Mouse (Mus musculus): ENCODE results near the gene Nod1.

Gene Nod1

GRCm38 (mm10) chr6:54972111-54972928, at the start of gene Nod1:
Nod1 (minus strand) TSS chr6:54972612.
- DNase-seq (ENCODE audit: low spot score in 2 of 2): peak; percentile 37 to 44

- no peak for DNase-seq (ENCODE audit: low spot score in 2 of 2)
Observed at GRCm38 (mm10) chr6:55021806-55022205, 49.4 kb upstream of the Nod1 start.

GRCm38 (mm10) chr6:55018417-55018816, 46.0 kb upstream of the Nod1 start:
- DNase-seq (ENCODE audit: low spot score in 2 of 2): no peak

GRCm38 (mm10) chr6:55016710-55017583, 44.5 kb upstream of the Nod1 start:
- peak; percentile 43 to 67 for DNase-seq (ENCODE audit: low spot score in 2 of 2)

- DNase-seq (ENCODE audit: low spot score in 2 of 2): peak; percentile 29 to 60
Observed at GRCm38 (mm10) chr6:55016236-55016635, 43.8 kb upstream of the Nod1 start.

- no peak for DNase-seq (ENCODE audit: low spot score in 2 of 2)
Observed at GRCm38 (mm10) chr6:55014184-55014583, 41.8 kb upstream of the Nod1 start.

- DNase-seq (ENCODE audit: low spot score in 2 of 2): no peak
Observed at GRCm38 (mm10) chr6:55012516-55012915, 40.1 kb upstream of the Nod1 start.

- no peak for DNase-seq (ENCODE audit: low spot score in 2 of 2)
Observed at GRCm38 (mm10) chr6:55010330-55011091, 38.1 kb upstream of the Nod1 start.

GRCm38 (mm10) chr6:55009391-55010230, 37.2 kb upstream of the Nod1 start:
- peak in 1 of 2 experiments; percentile 17 for DNase-seq (ENCODE audit: low spot score in 2 of 2)

- no peak for DNase-seq (ENCODE audit: low spot score in 2 of 2)
Observed at GRCm38 (mm10) chr6:55008401-55008800, 36.0 kb upstream of the Nod1 start.

- DNase-seq (ENCODE audit: low spot score in 2 of 2): no peak
Observed at GRCm38 (mm10) chr6:55003559-55003958, 31.1 kb upstream of the Nod1 start.

- no peak for DNase-seq (ENCODE audit: low spot score in 2 of 2)
Observed at GRCm38 (mm10) chr6:55002438-55002837, 30.0 kb upstream of the Nod1 start.

- DNase-seq (ENCODE audit: low spot score in 2 of 2): no peak
Observed at GRCm38 (mm10) chr6:55001320-55001719, 28.9 kb upstream of the Nod1 start.

GRCm38 (mm10) chr6:54997726-54998125, 25.3 kb upstream of the Nod1 start:
- DNase-seq (ENCODE audit: low spot score in 2 of 2): no peak

- DNase-seq (ENCODE audit: low spot score in 2 of 2): no peak
Observed at GRCm38 (mm10) chr6:54996361-54996760, 23.9 kb upstream of the Nod1 start.

GRCm38 (mm10) chr6:54992734-54993260, 20.4 kb upstream of the Nod1 start, which contains the start of gene Ggct:
Ggct (minus strand) TSS chr6:54992950.
- peak; percentile 93 to 98 for DNase-seq (ENCODE audit: low spot score in 2 of 2)

- DNase-seq (ENCODE audit: low spot score in 2 of 2): no peak
Observed at GRCm38 (mm10) chr6:54992141-54992540, 19.7 kb upstream of the Nod1 start.

- DNase-seq (ENCODE audit: low spot score in 2 of 2): no peak
Observed at GRCm38 (mm10) chr6:54991189-54991588, 18.8 kb upstream of the Nod1 start.

GRCm38 (mm10) chr6:54988141-54988540, 15.7 kb upstream of the Nod1 start:
- DNase-seq (ENCODE audit: low spot score in 2 of 2): no peak

GRCm38 (mm10) chr6:54984096-54984495, 11.7 kb upstream of the Nod1 start:
- no peak for DNase-seq (ENCODE audit: low spot score in 2 of 2)

All from frontal cortex, postnatal 36 days (tissue).